Mouse (Mus musculus): Measurements from ENCODE around the gene Lonp2.

Gene Lonp2

DNA sequence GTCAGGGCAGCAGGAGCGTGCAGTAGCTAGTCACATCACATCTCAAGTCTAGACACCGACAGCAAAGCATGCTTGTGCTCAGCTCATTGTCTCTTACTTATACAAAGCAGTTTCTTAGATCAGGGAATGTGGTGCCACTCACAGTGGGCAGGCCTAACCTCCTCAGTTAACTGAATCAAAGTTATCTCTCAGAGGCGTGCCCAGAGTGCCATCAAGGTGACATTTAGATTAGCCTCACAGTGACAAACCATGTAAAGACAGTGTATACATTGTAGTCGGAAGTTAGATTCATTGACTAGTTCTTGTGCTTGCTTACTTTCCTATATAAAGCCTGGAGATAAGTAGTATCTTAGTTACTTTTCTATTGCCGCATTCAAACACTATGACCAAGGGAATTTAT lies 6.4 kb downstream of the Lonp2 start:
- no peak for DNase-seq

GRCm38 (mm10) chr8:86631395-86631794 lies 7.6 kb downstream of the Lonp2 start:
- DNase-seq: no peak

GRCm38 (mm10) chr8:86637826-86638225 lies 14.0 kb downstream of the Lonp2 start:
- no peak for DNase-seq

- DNase-seq: no peak
Observed at GRCm38 (mm10) chr8:86638981-86639380, 15.1 kb downstream of the Lonp2 start.

- no peak for DNase-seq
Observed at GRCm38 (mm10) chr8:86642682-86643081, 18.8 kb downstream of the Lonp2 start.

- DNase-seq: no peak
Observed at GRCm38 (mm10) chr8:86644661-86645060, 20.8 kb downstream of the Lonp2 start.

DNA sequence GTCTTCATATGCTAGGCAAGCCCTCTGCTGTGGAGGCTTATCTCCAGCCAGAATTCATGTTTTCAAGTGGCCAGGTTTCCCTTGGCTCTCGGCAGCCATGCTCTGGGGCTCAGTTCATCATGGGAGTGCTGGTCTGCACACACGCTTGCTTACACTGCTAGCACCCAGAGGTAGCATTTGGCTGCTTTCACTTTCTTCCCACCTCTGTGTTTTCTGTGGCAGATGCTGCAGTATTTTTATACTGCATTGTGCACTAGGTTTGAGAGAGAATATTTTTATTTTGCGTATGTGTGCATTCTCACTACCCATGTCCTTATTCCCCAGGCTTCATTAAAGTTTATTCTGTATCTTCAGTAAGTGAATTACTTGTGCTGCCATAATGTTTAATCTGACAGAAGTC lies 23.9 kb downstream of the Lonp2 start:
- no peak for DNase-seq

GRCm38 (mm10) chr8:86651416-86651815 lies 27.6 kb downstream of the Lonp2 start:
- DNase-seq: no peak

GRCm38 (mm10) chr8:86652546-86652945 lies 28.7 kb downstream of the Lonp2 start:
- no peak for DNase-seq

DNA sequence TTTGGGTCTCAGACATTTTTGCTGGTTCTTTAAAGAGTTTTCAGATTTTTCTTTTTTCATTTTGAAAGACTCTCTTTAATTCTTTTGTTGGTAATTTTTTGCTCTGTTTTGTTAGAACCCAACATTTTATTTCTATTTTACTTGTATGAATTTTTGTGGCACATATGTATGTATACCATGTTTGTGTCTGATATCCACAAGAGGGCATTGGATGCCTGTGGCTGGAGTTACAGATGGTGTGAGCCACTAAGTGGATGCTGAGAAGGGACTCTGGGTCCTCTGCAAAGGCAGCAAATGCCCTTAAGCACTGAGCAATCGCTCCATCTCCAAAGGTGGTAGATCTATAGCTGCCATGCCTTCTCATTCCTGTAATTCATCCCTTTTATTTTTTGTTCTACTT lies 30.7 kb downstream of the Lonp2 start:
- peak; percentile 31 for DNase-seq

DNA sequence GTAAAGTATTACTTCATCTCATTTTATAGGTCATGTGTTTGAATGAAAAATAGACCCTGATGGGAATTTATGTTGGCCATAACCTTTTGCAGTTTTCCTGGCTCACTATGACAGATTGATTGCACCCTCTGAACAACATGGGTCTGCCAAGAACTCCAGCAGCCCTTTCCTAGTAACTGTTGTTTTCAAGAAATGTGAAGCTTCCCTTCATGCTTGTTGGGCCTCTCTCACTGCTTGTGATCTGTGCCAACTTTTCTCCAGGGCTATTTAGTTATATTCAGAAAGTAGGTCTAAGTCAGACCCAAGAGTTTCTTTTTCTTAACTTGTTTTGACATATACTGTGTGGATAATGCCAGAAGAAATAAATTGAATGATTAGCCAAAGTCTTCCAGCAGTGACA lies 44.9 kb downstream of the Lonp2 start:
- no peak for DNase-seq

GRCm38 (mm10) chr8:86669259-86669658 lies 45.4 kb downstream of the Lonp2 start:
- DNase-seq: no peak

GRCm38 (mm10) chr8:86686629-86687028 lies 62.8 kb downstream of the Lonp2 start:
- peak; percentile 77 for DNase-seq

GRCm38 (mm10) chr8:86692107-86692506 lies 68.3 kb downstream of the Lonp2 start:
- DNase-seq: no peak

DNA sequence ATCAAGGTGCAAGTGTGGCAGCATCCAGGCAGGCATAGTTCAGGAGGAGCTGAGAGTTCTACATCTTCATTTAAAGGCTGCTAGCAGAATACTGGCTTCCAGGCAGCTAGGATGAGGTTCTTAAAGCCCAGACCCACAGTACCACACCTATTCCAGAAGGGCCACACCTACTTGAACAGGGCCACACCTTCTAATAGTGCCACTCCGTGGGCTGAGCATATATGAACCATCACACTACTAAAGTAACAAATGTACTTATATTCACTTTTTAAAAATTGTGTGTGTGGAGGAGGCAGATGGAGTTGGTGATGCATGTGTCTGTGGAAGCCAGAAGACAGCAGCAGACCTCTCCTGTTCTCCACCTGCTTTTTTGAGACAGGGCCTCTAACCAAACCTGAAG lies 70.2 kb downstream of the Lonp2 start:
- no peak for DNase-seq

DNA sequence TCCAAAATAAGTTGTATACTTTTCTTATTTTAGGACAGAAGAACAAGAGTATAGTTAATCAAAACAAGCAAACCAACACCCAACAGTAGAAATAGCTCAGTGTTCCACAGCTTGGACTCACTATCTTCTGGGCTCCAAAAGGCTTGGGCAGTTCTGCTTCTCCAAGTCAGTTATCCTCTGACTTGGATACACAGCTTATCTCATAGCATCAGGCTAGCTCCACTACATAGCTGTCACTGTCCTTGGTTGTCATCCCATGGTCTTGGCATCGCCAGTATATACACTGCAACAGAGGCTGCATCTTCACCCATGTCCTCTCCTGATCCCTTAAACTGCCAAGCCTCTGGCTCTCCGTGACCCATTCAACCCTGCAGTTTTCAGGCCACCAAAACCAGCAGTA lies 71.9 kb downstream of the Lonp2 start:
- no peak for DNase-seq

GRCm38 (mm10) chr8:86698811-86699421 lies 75.1 kb downstream of the Lonp2 start:
- no peak for DNase-seq

DNA sequence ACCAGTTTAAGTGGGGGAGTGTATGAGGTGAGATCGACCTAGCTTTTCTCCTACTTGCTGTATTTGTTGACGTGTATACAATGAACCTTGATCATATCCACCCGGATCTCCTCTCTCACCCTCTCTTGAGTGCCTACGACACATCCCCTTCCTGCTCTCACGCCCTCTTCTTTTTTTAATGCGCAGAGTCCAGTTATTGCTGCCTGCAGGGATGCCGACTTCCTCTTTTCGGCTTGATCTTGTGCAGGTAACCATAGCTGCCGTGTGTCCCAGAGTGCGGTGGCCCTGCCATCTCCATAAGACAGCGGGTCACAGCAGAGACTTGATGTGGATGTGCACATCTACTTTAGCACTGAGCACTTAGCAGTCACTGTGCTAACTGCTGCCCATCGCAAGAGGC lies 75.6 kb downstream of the Lonp2 start:
- DNase-seq: no peak

DNA sequence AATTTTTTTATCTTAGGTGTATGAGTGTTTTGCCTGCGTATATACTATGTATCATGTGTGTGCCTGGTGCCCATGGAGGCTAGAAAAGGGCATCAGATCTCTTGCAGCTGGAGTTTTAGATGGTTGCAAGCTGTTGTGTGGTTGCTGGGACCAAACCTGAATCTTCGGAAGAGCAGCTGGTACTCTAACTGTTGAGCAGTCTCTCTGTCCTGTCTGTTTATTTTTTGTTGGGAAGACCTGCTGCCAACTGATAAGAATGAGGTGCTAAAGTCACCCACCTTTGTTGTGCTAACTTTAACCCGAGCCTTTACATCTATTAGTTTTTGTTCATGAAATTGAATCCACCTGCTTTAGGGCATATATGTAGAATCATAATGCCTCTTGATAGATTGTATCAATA lies 78.6 kb downstream of the Lonp2 start:
- DNase-seq: no peak

DNA sequence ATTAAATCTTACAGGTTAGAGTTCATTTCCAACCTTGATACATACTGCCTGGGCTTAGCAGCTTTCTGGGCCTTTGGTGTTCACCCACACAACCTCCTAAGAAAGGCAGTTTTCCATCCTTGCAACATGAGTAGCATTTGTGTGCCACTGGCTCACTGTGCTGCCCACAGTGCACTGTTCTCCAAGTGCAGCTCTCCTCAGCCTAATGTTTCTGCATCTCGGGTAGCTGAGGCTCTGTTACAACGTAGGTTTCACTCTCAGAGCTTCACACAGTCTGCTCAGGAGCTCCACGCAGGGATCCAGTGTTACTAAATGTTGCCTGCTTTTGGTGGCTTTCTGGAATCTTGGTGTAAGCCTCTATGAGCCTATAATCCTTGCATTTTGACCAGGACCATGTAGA lies 81.5 kb downstream of the Lonp2 start:
- no peak for DNase-seq

DNA sequence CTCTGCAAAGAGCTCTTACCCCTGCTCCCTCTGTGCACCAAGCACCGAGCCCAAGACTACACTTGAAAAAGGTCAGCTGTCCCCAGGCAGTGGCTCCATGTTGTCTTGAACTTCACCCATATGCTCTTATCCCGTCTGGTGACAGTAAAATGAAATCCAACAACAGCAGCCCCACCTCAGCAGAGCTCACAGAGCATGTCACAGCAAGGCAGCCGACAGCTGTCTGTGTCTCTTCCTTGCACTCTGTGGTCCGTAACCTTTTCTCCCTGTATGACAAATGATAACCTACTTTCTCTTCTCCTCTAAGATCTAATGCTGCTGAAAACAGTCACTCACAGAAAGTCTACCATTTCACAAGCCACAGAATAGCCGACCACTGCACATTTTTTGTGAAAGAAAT lies 82.9 kb downstream of the Lonp2 start:
- peak; percentile 57 for DNase-seq

GRCm38 (mm10) chr8:86707873-86708272 lies 84.0 kb downstream of the Lonp2 start:
- peak; percentile 84 for DNase-seq

DNA sequence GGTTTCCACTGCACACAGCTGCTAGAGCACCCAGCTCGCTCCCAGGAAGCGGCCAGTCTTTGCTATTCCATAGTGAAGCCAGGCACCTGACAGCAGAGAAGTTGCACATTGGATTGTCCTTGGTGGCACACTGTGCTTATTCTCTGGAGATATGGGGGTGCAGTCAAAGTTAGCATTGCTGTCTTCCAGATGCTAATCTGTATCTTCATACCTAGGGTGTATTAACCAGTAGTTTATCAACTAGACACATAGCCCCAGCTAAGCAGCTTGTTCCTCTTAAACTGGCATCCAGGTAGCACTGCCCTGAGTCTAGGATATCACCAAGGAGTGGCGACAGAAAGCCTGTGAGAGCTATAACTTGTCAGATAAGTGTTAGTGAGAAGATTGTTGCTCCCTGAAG lies 88.8 kb downstream of the Lonp2 start:
- DNase-seq: no peak

DNA sequence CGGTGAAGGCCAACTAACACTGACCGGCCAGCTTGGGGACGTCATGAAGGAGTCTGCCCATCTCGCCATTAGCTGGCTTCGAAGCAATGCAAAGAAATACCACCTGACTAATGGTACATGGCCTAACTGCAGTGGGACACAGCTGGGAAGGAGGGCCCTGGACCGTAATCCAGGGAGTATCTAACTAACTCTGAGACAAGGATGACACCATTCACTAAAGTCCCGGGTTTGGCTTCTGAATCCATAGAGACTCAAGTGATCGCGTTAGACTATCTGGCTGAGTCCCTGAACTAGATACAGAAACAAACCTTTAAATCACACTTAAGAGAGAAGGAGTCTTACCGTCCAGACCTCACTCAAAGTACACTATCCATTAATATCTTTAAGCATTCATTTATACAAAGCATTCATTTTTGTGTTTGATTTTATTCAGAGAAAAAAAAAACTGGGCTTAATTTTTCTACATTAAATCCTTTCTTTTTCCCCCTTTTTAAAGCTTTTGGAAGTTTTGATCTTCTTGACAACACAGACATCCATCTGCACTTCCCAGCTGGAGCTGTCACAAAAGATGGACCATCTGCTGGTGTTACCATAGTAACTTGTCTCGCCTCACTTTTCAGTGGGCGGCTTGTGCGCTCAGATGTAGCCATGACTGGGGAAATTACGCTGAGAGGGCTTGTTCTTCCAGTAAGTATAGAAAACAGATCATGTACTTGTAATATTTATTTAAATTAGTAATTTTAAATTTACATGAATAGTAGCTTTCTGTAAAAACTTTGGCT lies 89.8 kb downstream of the Lonp2 start:
- DNase-seq: no peak

Data from thymus, postnatal 14 days (tissue).